Mouse (Mus musculus) cerebellum, adult (tissue): ENCODE data around the gene Ttyh3.

Experiments used
- ATAC-seq: cut with Nextera tagmentation; 2 replicates; pipeline ENCODE4 v1.9.2; 2017; ENCODE audit warnings: mild to moderate bottlenecking, moderate library complexity, mixed read lengths; ENCODE audit not compliant: insufficient number of reproducible peaks, low FRiP score, low TSS enrichment

The Ttyh3 gene

DNA sequence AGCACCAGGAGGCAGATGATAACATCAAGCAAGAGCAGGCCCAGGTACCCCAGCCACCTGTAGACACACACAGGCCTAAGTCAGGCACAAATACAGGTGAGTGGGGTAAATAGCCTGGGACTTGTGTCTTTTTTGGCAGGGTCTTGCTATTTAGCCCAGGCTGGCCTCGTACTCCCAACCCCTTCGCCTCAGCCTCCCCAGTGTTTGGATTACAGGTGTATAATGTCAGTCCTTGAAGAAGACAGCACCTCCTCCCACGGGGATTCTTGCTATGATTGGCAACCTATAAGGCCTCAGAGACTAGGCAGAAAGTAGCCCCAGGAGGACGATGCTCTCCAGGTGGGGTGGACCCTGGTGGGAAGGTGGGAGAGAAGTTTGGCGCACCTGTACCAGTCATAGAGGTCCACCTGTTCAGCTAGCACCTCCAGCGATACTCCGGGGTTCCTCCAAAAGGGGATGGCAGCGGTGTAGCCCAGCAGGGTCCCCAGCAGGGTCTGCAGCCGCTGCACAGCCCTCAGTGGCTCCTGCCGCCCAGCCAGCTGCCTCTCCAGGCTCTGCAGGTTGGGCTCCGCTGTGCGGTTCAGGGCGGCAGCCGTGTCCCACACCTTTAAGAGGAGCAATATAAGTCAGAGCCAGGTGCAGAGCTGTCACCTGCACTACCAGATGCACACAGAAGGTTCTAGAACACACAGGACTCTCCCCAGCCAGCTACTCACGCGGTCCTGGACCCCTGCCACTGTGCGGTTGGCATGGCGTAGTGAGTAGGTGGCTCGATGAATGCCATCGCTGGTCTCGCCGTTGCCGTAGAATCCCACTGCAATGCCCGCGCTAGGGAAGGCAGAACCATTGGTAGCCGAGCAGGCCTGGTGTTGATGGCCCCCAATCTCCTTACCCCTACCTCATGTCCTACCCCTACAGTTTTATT lies 13.8 kb downstream of the Ttyh3 start:
- no peak for ATAC-seq

DNA sequence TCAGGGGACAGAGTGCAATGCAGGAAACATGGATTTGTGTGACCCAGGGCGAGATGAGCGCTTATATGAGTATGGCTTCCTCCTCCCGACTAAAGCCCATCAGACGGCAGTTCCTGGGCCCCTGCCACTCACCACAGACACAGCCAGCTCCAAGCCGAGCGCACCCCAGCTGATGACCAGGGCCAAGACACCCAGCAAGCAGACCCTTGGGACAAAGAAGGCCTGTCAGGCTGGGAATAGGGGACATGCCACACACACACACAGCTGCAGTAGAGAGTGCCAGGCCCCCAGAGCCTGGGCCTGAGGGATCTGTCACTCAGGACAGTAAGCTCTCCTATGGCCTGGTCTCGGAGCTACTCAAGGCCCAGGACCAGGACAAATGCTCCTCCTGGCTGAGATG lies 15.4 kb downstream of the Ttyh3 start:
- ATAC-seq: no peak

DNA sequence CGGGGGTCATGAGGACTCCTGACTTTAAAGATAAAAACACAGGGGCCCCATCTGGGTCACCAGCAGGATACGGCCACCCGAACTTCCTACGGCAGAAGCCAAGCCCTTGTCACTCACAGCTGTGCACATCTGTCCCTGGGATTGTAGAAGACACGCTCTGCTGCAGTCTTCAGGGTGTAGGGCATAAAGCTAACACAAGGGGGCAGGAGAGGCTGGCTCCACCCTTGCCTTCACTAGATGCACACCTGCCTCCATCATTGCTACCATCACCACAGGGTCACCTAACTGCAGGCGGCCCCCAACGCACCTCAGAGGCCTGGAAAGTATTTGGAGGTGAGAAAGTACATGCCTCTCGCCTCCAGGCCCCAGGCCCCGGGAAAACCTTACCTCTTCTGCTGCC lies 19.8 kb downstream of the Ttyh3 start:
- ATAC-seq: no peak

DNA sequence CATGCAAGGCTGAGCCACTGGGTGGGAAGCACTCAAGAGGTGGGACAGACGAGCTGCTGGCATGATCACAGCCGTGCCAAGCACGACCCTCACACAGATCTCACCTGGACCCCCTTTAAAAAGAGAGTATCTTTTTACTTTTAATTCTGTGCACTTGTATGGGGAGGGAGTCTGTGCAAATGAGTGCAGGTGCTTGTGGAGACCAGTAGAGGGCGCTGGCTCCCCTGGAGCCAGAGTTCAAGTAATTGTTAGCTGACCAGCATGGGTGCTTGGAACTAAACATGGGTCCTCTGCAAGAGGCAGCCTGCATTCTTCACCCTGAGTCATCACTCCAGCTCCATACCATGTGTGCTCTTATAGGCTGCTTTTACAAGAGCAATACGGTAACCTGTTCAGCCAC lies 21.3 kb downstream of the Ttyh3 start:
- ATAC-seq: no peak

DNA sequence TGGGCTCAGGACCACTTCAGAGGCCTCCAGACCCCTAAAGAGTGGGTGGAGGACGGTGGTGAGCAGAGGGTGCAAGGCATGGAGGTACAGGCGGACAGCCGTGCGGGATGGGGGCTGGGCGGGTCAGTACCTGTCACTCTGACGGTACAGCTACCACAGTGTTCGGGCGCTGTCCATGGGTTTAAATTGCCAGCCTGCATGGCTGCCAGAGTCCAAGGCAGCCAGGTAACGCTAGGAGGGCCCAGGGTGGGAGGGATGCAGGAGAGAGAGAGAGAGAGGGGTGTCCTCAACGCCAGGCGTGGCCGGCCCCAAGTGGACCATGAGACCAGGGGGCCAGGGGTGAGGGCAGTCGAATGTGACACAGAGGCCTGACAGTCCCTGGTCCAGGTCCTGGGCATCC lies 23.9 kb downstream of the Ttyh3 start:
- ATAC-seq: no peak

DNA sequence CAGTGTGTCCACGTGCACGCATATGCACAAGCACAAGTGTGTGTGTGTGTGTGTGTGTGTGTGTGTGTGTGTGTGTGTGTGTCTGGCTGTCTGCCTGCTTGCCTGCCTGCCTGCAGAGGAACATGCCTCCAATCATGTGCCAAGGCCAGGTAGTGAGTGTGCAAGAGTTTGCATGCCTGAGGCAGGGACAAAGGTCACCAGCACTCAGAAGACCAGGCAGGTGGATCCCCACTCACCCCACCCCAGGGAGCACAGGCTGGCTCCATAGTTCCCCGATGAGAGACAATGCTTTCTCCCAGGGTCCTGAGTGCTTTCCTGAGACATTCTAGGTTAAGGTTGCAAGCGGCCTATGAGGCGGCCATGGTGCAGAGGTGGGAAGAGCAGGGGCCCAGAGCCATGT lies 24.6 kb downstream of the Ttyh3 start:
- no peak for ATAC-seq

DNA sequence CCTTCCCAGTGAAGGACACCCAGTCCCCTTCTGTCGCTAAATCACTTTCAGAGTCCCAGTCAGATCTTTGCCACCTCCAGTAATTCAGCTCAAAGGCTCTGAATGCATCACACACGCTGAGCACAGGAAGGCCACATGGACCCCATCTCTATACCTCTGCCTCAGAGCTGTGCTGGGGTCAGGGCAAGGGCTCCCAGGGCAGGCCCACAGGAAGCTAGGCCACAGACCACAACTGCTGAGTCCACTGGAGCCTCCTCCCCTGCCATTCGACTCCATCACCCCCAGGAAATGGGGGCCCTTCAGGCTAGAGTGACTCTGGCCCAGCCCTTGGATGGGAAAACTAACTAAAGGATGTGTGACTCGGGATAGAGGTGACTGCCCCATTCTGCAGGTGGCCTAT lies 25.0 kb downstream of the Ttyh3 start:
- ATAC-seq: no peak

DNA sequence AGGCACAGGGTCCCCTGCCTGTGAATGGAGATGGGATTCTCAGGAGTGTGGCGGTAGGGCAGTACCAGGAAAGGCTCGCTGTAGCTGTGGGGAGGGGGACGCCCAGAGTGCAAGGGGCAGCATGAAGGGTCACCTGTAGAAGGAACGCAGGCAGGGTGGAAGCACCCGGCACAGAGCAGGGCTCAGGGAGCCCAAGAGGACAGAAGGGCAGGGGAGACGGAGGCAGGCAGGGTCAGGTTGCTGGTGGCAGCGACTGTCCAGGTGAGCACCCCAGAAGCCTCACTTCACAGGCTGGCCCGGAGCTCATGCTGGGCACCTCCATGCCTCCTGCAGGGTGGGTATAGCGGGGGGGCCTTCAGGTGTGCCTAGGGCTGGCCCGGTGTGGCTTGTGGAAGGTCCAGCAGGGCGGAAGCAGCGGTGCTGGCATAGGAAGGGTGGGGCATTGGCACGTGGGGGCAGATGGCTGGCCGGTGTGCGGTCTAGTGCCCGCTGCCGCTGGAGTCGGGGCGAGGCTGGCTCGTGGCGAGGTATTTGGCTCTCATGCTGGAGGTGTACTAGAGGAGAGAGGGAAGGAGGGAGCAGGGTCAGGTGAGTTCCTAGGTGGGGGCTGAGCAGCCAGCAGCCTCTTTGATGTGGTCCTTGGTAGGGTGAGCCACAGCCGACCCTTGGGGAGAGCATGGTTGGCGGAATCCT lies 25.7 kb downstream of the Ttyh3 start:
- no peak for ATAC-seq

DNA sequence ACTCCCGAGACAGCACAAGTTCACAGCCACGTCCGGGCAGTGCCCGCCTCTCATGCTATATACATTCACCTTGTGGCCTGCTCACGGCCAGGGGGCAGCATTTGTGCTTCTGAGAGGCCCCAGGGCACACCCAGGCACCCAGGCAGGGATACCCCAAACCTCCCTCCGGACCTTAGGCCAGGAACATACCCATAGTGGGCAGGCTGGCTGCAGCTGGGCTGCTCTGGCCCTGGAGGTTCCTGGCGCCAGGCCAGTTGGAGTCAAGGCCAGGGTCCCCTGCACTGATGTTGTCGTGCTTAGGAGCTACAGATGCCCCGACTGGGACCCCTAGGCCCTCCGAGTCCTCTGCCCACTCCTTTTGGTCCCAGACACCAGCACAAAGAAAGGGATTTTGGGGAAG lies 27.3 kb downstream of the Ttyh3 start:
- no peak for ATAC-seq

DNA sequence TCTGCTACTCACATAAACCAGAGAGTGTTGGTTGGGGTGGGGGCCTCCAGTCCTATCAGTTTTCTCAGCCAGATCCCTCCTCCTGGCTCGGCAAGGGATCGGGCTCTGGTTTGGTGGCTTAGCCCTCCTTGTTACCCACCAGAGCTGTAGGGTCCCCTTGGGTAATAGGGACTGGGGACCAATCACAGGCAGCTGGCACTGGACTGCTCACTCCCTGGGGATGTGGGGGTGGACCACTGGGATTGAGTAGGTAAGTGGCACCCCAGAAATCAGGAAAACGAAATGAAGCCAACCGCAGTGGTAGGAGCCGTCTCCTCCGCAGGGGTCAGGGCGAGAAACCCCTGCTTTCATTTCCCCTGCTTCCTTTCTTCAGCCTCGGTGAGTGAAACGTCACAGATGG lies 27.7 kb downstream of the Ttyh3 start:
- ATAC-seq: no peak

DNA sequence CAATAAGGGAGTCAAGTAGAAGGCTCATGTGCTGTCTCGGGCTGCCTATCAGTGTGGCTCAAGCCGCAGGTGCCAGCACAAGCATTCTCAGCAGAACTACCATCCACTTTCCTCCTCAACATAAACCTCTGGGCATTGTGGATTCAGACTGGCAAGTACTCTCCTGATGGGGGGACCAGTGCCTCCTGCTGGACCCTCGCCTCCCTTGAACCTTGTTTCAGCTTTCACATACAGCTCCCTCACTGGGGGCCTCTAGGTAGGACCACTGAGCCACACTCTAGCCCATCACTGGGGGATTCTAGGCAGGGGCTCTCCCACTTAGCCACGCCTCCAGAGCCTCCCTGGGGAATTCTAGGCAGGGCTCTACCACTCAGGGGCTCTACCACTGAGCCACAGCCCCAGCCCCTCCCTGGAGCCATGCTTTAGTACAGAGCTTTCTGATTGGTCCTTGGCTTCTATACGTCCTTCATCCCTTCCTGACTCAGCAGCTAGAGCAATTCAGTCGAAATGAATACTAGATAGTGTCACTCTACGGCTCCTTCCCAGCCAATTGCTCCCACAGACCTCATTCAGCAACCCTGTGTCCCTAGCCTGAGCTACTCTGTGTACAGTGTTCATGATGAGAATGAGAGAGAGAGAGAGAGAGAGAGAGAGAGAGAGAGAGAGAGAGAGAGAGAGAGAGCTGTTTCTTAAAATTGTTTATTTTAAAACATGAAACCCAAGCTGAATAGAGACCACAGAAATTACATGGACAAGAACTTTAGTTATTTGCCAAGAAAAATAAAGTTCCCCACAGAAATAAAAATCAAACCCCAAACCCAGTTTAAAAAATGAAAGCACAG lies 28.7 kb downstream of the Ttyh3 start:
- ATAC-seq: no peak

DNA sequence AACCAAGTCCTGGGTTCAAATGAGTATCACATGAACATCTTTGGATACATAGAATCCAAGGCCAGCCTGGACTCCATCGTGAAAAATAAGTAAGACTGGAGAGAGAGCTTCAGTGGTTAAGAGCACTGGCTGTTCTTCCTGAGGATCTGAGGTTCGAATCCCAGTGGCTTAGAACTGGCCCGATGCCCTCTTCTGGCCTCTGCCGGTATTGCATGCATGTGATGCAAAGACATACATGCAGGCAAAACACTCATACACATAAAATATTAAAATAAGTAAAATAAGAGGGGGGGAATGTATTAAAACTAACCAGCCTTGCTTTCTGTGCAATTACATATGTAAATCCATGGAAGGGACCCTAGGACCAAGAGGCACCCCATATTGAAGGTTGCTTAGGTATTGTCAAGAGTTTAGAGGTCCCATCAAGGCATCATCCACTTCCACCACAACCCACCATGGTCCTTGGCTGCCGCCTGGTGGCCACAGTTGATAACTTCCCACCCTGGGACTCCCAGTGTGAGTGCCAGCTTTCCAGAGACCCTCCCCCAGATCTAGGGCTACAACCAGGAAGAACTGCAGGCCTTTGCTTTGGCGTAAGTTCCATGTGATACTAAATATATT lies 29.6 kb downstream of the Ttyh3 start:
- no peak for ATAC-seq

DNA sequence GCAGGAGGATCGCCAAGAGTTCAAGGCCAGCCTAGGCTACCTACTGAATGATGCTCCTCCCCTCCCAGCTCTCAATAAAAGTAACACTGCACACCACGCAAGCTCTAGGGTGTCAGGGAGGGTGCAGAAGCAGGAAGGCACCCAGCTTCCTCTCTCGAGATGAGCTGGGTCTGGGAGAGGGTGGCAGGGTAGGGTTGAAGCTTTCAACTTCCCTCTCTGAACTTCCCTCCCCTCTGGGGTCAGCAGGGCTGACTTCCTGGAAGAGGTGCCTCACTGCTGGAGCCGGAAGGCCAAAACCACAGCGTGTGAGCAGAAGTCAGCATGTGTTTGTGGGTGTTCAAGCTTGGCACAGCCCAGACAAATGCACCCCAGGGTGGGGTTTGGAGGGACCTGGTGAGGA lies 31.1 kb downstream of the Ttyh3 start:
- ATAC-seq: no peak

DNA sequence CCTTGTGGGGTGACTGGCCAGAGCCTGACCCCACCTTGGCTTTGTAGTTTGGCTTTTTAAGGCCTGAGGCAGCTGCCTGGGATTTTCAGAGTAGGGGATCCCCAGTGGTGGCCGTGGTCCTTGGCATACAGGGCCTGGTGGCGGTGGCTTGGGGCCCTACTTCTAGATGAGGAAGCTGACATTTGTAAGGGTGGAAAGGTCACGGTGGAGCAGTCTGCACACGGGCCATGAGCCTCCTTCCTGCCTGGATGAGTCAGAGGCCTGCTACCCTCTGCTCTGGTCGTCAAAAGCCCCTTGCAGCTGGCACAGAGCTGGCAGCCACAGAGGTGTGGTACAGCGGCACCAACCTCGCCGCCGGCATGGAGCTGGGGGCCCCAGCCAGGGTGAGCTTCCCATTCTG lies 32.1 kb downstream of the Ttyh3 start:
- no peak for ATAC-seq

DNA sequence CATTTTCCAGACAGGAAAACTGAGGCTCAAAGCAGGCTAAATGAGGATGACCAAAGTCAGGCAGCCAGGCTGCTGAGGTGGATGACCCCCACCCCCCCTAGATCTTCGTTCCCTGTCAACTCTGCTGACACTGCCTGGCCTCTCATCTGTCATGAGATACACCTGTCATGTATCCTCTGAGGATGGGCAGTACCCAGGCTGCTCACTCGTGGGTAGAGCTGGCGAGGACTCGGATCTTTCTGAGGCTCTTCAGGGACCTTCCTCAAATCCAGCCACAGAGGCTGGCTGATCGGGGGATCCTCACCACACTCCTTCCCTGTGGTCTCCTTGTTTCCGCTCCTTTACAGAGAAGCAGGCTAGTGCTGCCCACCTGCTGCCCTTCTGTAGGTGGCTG lies 32.7 kb downstream of the Ttyh3 start:
- no peak for ATAC-seq

DNA sequence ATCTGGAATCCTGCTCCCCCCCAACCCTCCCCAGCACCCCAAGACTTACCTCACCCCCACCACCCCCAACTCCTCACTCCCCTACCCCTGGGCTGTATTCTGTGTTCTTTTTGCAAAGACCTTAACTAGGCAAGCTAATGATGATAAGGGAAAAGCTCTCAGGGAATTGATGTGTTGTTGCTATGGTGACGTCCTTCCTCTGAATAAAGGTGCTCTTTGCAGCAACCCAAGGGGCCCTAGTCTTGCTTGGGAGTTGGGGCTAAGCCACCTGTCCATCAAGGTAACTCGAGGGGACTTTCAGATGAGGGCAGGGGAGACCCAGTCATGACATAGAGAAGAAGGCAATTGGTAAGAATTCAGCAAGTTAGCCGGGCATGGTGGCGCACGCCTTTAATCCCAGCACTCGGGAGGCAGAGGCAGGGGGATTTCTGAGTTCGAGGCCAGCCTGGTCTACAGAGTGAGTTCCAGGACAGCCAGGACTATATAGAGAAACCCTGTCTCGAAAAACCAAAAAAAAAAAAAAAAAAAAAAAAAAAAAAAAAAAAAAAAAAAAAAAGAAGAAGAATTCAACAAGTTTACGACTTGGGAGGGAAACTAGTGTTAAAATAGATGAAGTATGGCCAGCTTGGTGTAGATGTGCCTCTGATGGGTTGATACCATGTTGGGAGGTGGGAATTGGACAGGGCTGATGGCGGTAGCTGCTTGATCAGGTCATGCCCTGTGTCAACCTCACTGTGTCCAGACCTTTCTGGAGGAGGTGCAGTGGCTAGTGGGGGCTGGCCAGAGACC lies 33.3 kb downstream of the Ttyh3 start:
- ATAC-seq: no peak

DNA sequence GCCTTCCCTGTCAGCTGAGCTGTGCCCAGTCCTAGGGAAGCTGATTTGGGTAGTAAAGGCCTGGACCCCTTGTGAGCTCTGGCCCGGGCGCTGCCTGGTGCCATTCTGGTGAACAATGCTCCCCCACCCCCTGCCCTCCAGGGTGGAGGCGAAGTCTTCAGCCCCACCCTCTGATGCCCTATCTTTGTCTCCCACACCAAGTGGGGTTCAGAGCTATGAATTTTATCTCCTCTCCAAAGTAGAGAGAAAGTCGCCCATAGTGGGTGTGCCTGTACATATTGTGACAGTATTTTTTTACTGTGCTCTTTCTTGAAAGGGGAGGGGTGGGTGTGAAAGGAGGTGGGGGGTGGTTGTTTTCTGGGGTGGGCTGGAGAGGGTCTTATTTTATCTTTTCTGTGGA lies 34.0 kb downstream of the Ttyh3 start:
- ATAC-seq: no peak

DNA sequence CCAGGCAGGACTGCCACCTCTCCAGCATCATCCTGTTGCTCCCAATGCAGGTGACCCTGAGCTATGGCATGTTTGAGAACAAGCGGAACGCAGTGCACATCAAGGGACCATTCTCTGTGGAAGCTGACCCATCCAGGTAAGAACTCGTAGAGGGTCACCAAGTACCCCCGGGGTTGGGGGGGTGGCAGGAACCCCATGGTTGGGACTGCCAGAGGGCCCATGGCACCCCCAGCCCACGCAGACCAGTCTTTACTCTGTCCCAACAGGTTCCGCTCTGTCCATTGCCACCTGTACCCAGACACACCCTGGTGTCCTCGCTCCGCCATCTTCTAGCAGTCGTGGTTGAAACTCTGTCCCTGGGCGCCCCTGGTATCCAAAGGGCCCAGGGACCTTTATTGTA lies 34.7 kb downstream of the Ttyh3 start:
- ATAC-seq: no peak

DNA sequence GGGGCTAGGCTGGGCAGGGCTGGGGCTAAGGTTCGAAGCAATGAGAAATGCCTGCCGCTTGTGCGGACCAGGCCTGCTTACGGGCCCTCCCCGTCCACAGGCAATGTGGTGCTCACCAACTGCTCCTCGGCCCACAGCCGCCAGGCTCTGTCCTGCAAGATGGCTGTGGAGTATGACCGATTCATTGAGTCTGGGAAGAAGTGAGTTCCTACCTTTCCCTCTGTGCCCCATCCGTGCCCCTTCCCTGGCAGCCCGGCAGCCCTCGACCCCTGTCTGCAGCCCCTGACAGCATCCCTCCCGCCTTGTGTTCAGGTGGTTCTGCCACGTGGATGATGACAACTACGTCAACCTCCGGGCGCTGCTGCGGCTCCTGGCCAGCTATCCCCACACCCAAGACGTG lies 36.6 kb downstream of the Ttyh3 start:
- no peak for ATAC-seq
